Mouse (Mus musculus): ENCODE measurements at regions not wholly inside any gene's neighbourhood (a gene's known extent, or its start where the extent isn't known, plus 50 kb on each side); places are given as distances from the start of the nearest gene placed in this dataset.

GRCm38 (mm10) chr2:19057859-19058258 is 59.7 kb downstream of the 4930426L09Rik start:
- TF ChIP-seq POLR2A (IDR thresholded peaks at IDR 0.05; ENCODE audit: insufficient read length, low read depth) (no peak), CEBPB (IDR thresholded peaks at IDR 0.05; ENCODE audit: insufficient read depth, poor library complexity, severe bottlenecking) (no peak), MYOD1 (IDR thresholded peaks at IDR 0.05; ENCODE audit: control insufficient read depth in 1 of 3, insufficient read length in 2 of 3, low read depth in 2 of 3) (no peak), SRF (IDR thresholded peaks at IDR 0.05; ENCODE audit: control insufficient read depth, insufficient read length, low read depth) (no peak), MAX (IDR thresholded peaks at IDR 0.05; ENCODE audit: low read depth) (no peak), MYOG (IDR thresholded peaks at IDR 0.05; ENCODE audit: control insufficient read depth in 1 of 3, insufficient read depth in 1 of 3, insufficient read length in 2 of 3, low read depth in 2 of 3) (no peak), POLR2AphosphoS2 (IDR thresholded peaks at IDR 0.05; ENCODE audit: insufficient read length, low read depth) (no peak), TCF3 (IDR thresholded peaks at IDR 0.05; ENCODE audit: insufficient read length, low read depth) (no peak), USF1 (IDR thresholded peaks at IDR 0.05; ENCODE audit: low read depth) (no peak)
